Mouse (Mus musculus) ES-E14 (cell line): ENCODE data around the gene Olfr1537. TPM values are rescaled to one million over a fixed set of nuclear protein-coding genes. Genes with fewer than 3 reads are reported as not detected.

Source experiments
- DNase-seq: peaks from one replicate; pipeline ENCODE4 v3.0.0-alpha.2; 2013; ENCODE audit warnings: low read depth, low spot score
- H3K27ac ChIP-seq: 2 replicates; pipeline ENCODE4 v1.5.1; 2012; ENCODE audit warnings: low read depth, mild to moderate bottlenecking, low read length, moderate library complexity, mixed read lengths; ENCODE audit not compliant: poor library complexity, insufficient read depth, severe bottlenecking
- H3K36me3 ChIP-seq: 2 replicates; pipeline ENCODE4 v1.6.1; 2012; ENCODE audit warnings: mild to moderate bottlenecking, low read length, moderate library complexity, mixed read lengths; ENCODE audit not compliant: control insufficient read depth, poor library complexity, insufficient read depth, severe bottlenecking
- H3K4me1 ChIP-seq, 2 experiments: fragments of 150-350 bp in 1 of 2; sonication (generic) in 1 of 2; 2 replicates each; pipeline ENCODE4 v1.6.1; 2012; ENCODE audit warnings: low read length in 2 of 2, mild to moderate bottlenecking in 1 of 2, mixed read lengths in 1 of 2; ENCODE audit not compliant: control insufficient read depth in 2 of 2, insufficient read depth in 2 of 2, poor library complexity in 1 of 2
- H3K4me3 ChIP-seq, 2 experiments: fragments of 150-350 bp in 1 of 2; sonication (generic) in 1 of 2; 2 replicates each; pipeline ENCODE4 v1.5.1; 2012; ENCODE audit warnings: low read length in 2 of 2, low read depth in 1 of 2, mild to moderate bottlenecking in 1 of 2, mixed read lengths in 1 of 2; ENCODE audit not compliant: insufficient read depth in 1 of 2, poor library complexity in 1 of 2, severe bottlenecking in 1 of 2
- H3K9ac ChIP-seq: 2 replicates; pipeline ENCODE4 v1.6.1; 2012; ENCODE audit warnings: low read depth, mild to moderate bottlenecking, low read length, mixed read lengths; ENCODE audit not compliant: poor library complexity, insufficient read depth, severe bottlenecking
- H3K9me3 ChIP-seq: fragments of 150-350 bp; sonication (generic); 2 replicates; pipeline ENCODE4 v1.6.1; 2012; ENCODE audit warnings: low read depth, mild to moderate bottlenecking, low read length; ENCODE audit not compliant: control insufficient read depth, insufficient read depth
- CHD2 ChIP-seq: IDR thresholded peaks from 2 replicates; pipeline ENCODE4 v1.6.1; 2014; ENCODE audit warnings: mild to moderate bottlenecking, low read depth, low read length, inconsistent platforms
- HCFC1 ChIP-seq: IDR thresholded peaks from 2 replicates; pipeline ENCODE4 v1.6.1; 2012; ENCODE audit warnings: low read length, inconsistent platforms, borderline replicate concordance; ENCODE audit not compliant: insufficient read depth
- MAFK ChIP-seq: IDR thresholded peaks from 2 replicates; pipeline ENCODE4 v1.6.1; 2014; ENCODE audit warnings: mild to moderate bottlenecking, low read depth, low read length, inconsistent platforms; ENCODE audit not compliant: insufficient read depth
- ZC3H11A ChIP-seq: IDR thresholded peaks from 2 replicates; pipeline ENCODE4 v1.6.1; 2012; ENCODE audit warnings: low read depth, mild to moderate bottlenecking, inconsistent platforms, low read length, borderline replicate concordance
- ZNF384 ChIP-seq: IDR thresholded peaks from 2 replicates; pipeline ENCODE4 v1.6.1; 2012; ENCODE audit warnings: low read depth, low read length, inconsistent platforms
- in situ Hi-C, 2 experiments: fragments of 600-800 bp; cut with MboI; formaldehyde crosslinking; loops; one replicate each; pipeline ENCODE4 v1.15.1; 2025; ENCODE audit warnings: low sequenced_read_pairs in 2 of 2, inconsistent platforms in 1 of 2; ENCODE audit not compliant: unreplicated experiment in 2 of 2
- total RNA-seq: library from RNA; depleted of rRNA; stranded (reverse); fragments of 300-350 nt; gene quantifications from 2 replicates; pipeline ENCODE4 v1.2.3, GENCODE M21; 2012; rRNA removed

The Olfr1537 gene
- total RNA-seq: not detected in 2 replicates

DNA sequence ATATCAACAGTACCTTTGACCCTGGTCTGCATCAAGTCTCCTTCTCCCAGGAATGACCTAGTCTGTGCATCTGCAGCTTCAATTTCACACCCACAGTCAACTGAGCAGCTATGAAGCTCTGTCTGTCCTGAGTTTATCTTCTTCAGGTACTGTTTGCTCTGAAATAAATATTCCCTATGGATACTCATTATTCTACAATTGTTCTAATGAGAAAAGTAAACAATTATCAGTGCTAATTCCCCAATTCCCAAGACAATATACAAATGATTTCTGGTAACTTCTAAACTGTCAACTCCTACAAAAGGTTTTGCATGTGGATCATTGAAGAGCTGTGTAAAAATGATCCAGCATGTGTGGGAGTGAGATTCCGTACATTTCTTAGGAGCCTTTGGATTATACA is at the start of gene Olfr1537:
Olfr1537 (minus strand) TSS at position 101 of the 400 bp plus-strand sequence.
- Histone ChIP-seq H3K9ac (no peak within 1 kb of the TSS), H3K36me3 (no peaks in the 10 kb centered on the region), H3K27ac (no peak within 1 kb of the TSS), H3K9me3 (no peaks in the 10 kb centered on the region), H3K4me3 (no peak within 1 kb of the TSS), H3K4me1 (no peaks in the 10 kb centered on the region)
- in situ Hi-C loops: no loop called here
- TF ChIP-seq ZNF384 (no peak), CHD2 (no peak), HCFC1 (no peak), ZC3H11A (no peak), MAFK (no peak)
- no peak for DNase-seq

DNA sequence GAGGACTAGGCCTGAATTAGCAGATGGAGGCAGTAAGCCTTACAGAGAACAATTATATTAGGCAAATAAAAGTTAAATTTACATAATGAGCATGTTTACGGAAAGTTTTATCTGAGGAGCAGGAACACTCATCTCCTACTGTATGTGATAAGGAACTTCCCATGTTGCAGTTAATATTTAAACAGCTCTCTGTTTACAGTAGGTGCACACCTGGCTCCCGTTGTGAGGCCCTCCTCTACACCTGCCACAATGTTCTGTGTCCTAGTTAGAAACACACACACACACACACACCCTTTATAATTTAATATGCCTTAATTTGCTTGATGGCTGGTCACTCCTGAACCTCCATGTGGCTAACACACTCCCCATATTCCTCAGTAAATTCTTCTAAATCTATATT is 37.3 kb upstream of the Olfr1537 start:
- in situ Hi-C loops: no loop called here

DNA sequence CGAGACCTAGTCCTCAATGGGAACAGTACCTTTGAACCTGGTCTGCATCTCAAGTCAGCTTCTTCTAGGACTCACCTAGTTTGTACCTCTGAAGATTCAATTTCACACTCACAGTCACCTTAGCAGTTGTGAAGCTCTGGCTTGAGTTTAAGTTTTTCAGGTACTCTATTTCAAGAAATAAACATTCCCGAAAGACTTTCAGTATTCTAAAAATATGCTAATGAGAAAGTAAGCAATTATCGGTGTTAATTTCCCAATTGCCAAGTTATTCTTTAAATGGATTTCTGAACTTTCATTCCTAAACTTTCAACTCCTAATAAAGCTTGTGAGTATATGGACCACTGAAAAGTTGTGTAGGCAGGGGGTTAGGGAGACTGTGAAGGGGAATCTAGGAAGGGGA is 26.9 kb upstream of the Olfr1537 start, which contains the start of gene Olfr945:
Olfr945 (minus strand) TSS at position 101 of the 400 bp plus-strand sequence.
- no peaks in the 10 kb centered on the region for H3K9me3 ChIP-seq
- no peak within 1 kb of the TSS for H3K9ac ChIP-seq
- DNase-seq: no peak
- in situ Hi-C loops: no loop called here
- no peak within 1 kb of the TSS for H3K4me3 ChIP-seq
- TF ChIP-seq MAFK (no peak), ZC3H11A (no peak), CHD2 (no peak), ZNF384 (no peak), HCFC1 (no peak)
- H3K4me1 ChIP-seq: no peaks in the 10 kb centered on the region
- H3K36me3 ChIP-seq: no peaks in the 10 kb centered on the region
- no peak within 1 kb of the TSS for H3K27ac ChIP-seq

More for the DNA sequence above, 37.3 kb upstream of the Olfr1537 start:
- TF ChIP-seq HCFC1 (no peak), ZNF384 (no peak), ZC3H11A (no peak), MAFK (no peak), CHD2 (no peak)
- no peaks in the 10 kb centered on the region for H3K9me3 ChIP-seq
- no peak for DNase-seq
- H3K9ac ChIP-seq: no peak overlapping the region
- H3K4me3 ChIP-seq: no peak overlapping the region
- no peak overlapping the region for H3K27ac ChIP-seq
- no peaks in the 10 kb centered on the region for H3K4me1 ChIP-seq
- no peaks in the 10 kb centered on the region for H3K36me3 ChIP-seq

DNA sequence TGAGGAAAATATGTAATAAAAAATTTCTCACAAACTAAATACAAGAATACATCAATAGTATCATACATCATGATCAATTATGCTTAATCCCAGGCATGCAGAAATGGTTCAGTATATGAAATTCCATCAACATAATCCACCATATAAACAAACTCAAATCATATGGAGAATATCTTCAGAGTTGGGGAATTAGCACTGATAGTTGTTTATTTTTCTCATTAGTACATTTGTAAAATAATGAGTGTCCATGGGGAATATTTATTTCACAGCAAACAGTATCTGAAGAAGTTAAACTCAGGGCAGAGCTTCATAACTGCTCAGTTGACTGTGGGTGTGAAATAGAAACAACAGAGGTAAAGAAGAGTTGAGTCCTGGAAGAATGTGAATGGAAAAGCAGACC is 48.2 kb downstream of the Olfr1537 start, which contains the start of gene Olfr944:
Olfr944 (plus strand) TSS at position 301 of the 400 bp plus-strand sequence.
- Histone ChIP-seq H3K4me1 (no peaks in the 10 kb centered on the region), H3K9ac (no peak within 1 kb of the TSS), H3K4me3 (no peak within 1 kb of the TSS), H3K27ac (no peak within 1 kb of the TSS), H3K36me3 (no peaks in the 10 kb centered on the region), H3K9me3 (no peaks in the 10 kb centered on the region)
- TF ChIP-seq CHD2 (no peak), ZC3H11A (no peak), ZNF384 (no peak), MAFK (no peak), HCFC1 (no peak)
- DNase-seq: no peak
- in situ Hi-C loops: no loop called here

Other genes starting within 250 kb of the Olfr1537 start
- gene Olfr146, start 226.6 kb downstream of the Olfr1537 start, total RNA-seq: not detected in 2 replicates
- gene Olfr937, start 185.0 kb downstream of the Olfr1537 start, total RNA-seq: not detected in 2 replicates
- gene Olfr938, start 171.1 kb downstream of the Olfr1537 start, total RNA-seq: not detected in 2 replicates
- not detected in 2 replicates for gene Olfr27, start 121.9 kb downstream of the Olfr1537 start, total RNA-seq
- gene Olfr943, start 83.7 kb downstream of the Olfr1537 start, total RNA-seq: not detected in 2 replicates
- gene Olfr944, start 48.1 kb downstream of the Olfr1537 start, total RNA-seq: not detected in 2 replicates
- not detected in 2 replicates for gene Olfr945, start 26.8 kb upstream of the Olfr1537 start, total RNA-seq
- gene Olfr948, start 76.1 kb upstream of the Olfr1537 start, total RNA-seq: not detected in 2 replicates
- gene Olfr951, start 137.4 kb upstream of the Olfr1537 start, total RNA-seq: not detected in 2 replicates
- gene Olfr952, start 177.2 kb upstream of the Olfr1537 start, total RNA-seq: not detected in 2 replicates
- gene Olfr954, start 206.7 kb upstream of the Olfr1537 start, total RNA-seq: not detected in 2 replicates
- gene Olfr955, start 221.9 kb upstream of the Olfr1537 start, total RNA-seq: not detected in 2 replicates
- not detected in 2 replicates for gene Olfr44, start 244.0 kb upstream of the Olfr1537 start, total RNA-seq